Comparison of ENCODE assay signal across 9 mouse cellular contexts in genomic region chr4:107819990-107820719, GRCm38 (mm10). TPM values are rescaled to one million over a fixed set of nuclear protein-coding genes. Genes with fewer than 3 reads are reported as not detected.
A peak's percentile ranks its signal among the peaks of the same experiment; 100 is the strongest.
DNase-seq lines count a peak whose midpoint lies in the region; ATAC-seq lines count a peak whose summit lies in the region.
"Had no signal": no experiment of that assay in that cellular context is flagged by ENCODE, and none has a peak within 500 bp of the region (broad histone marks: within the 10 kb centered on the region; RNA-seq: fewer than 3 reads in every experiment).

No protein-coding gene starts in this region.

- H3K4me3 ChIP-seq in kidney, embryonic 14.5 days (ENCODE audit: low read length) = no peak overlapping the region
- H3K4me3 ChIP-seq in forebrain, embryonic 13.5 days = no peak overlapping the region
- H3K4me3 ChIP-seq in midbrain, embryonic 13.5 days (replicated peaks) = no peak overlapping the region

- WGBS in kidney, embryonic 14.5 days = 47% methylated on average over 16 of the region's 16 CpGs
- 36% methylated on average over 16 of the region's 16 CpGs for WGBS in forebrain, embryonic 13.5 days
- WGBS in midbrain, embryonic 13.5 days = 53% methylated on average over 16 of the region's 16 CpGs

- peaks cover 8% of the 10 kb centered on the region; the same call in 1 of the 2 replicates for H3K4me1 ChIP-seq in kidney, embryonic 14.5 days (ENCODE audit: control insufficient read depth, insufficient read depth, low read length)
- peaks cover 100% of the 10 kb centered on the region for H3K4me1 ChIP-seq in forebrain, embryonic 13.5 days
- peaks cover 95% of the 10 kb centered on the region for H3K4me1 ChIP-seq in midbrain, embryonic 13.5 days (replicated peaks)

- H3K27ac ChIP-seq in kidney, embryonic 14.5 days (ENCODE audit: low read depth, low read length) = no peak overlapping the region
- H3K27ac ChIP-seq in forebrain, embryonic 13.5 days = peak overlapping the region; percentile 90
- peak overlapping the region; percentile 61 for H3K27ac ChIP-seq in midbrain, embryonic 13.5 days

- intact Hi-C loops in heart, postnatal 25 days (cut with DNase I) = no loop called here

- DNase-seq in kidney, postnatal 36 days = no peak
- DNase-seq in MN1 (ENCODE audit: low spot score) = peak; percentile 25
- no peak for DNase-seq in thymus, postnatal 0 days (ENCODE audit: low spot score)
- no peak for DNase-seq in heart, postnatal 25 days (ENCODE audit: low spot score)
- DNase-seq in testis, postnatal 14 days (ENCODE audit: low spot score) = no peak
- DNase-seq: thymus, adult 2 months had no signal

- H3K9ac ChIP-seq in kidney, embryonic 14.5 days (ENCODE audit: low read depth, low read length) = peak overlapping the region; percentile 13; the same call in 1 of the 2 replicates
- H3K9ac ChIP-seq in forebrain, embryonic 13.5 days = peak overlapping the region; percentile 43
- H3K9ac ChIP-seq in midbrain, embryonic 13.5 days (replicated peaks) = peak overlapping the region; percentile 37

- peak; percentile 34; the same call in 1 of the 2 replicates for ATAC-seq in kidney, embryonic 14.5 days (ENCODE audit: low FRiP score, low TSS enrichment)
- peak; percentile 22 for ATAC-seq in forebrain, embryonic 13.5 days
- ATAC-seq in midbrain, embryonic 13.5 days = peak; percentile 5; the same call in 1 of the 2 replicates

- H3K27me3 ChIP-seq in kidney, embryonic 14.5 days (ENCODE audit: control insufficient read depth, insufficient read depth, low read length) = no peaks in the 10 kb centered on the region
- H3K27me3 ChIP-seq in forebrain, embryonic 13.5 days = no peaks in the 10 kb centered on the region
- no peaks in the 10 kb centered on the region for H3K27me3 ChIP-seq in midbrain, embryonic 13.5 days

- H3K36me3 ChIP-seq in kidney, embryonic 14.5 days (ENCODE audit: control insufficient read depth, insufficient read depth, low read length) = no peaks in the 10 kb centered on the region
- peaks cover 28% of the 10 kb centered on the region for H3K36me3 ChIP-seq in forebrain, embryonic 13.5 days (ENCODE audit: poor library complexity, severe bottlenecking)
- H3K36me3 ChIP-seq in midbrain, embryonic 13.5 days = peaks cover 25% of the 10 kb centered on the region

- H3K4me2 ChIP-seq in kidney, embryonic 14.5 days (replicated peaks; ENCODE audit: low read depth, low read length) = no peak overlapping the region
- peak overlapping the region; percentile 36 for H3K4me2 ChIP-seq in forebrain, embryonic 13.5 days
- H3K4me2 ChIP-seq in midbrain, embryonic 13.5 days (replicated peaks) = no peak overlapping the region

- no peaks in the 10 kb centered on the region for H3K9me3 ChIP-seq in kidney, embryonic 14.5 days (ENCODE audit: control insufficient read depth, low read length)
- H3K9me3 ChIP-seq in forebrain, embryonic 13.5 days (replicated peaks) = no peaks in the 10 kb centered on the region
- no peaks in the 10 kb centered on the region for H3K9me3 ChIP-seq in midbrain, embryonic 13.5 days

RNA-seq across cellular contexts. Expression of gene Lrp8, which starts 18.1 kb away (rescaled TPM):
- 3.6 and 4.2 TPM in 2 replicates for polyA plus RNA-seq in kidney, embryonic 14.5 days (2014; fragmentation: Nextera tagmentation; extraction: Ambion mirVana)
- polyA plus RNA-seq in forebrain, embryonic 13.5 days (2015; fragmentation: Nextera tagmentation; extraction: Ambion mirVana) = 37.2 and 42.6 TPM in 2 replicates
- polyA plus RNA-seq in midbrain, embryonic 13.5 days (2015; fragmentation: Nextera tagmentation; extraction: Ambion mirVana) = 39.2 and 50.0 TPM in 2 replicates
- 5.0 and 5.2 TPM in 2 replicates for polyA plus RNA-seq in thymus, postnatal 0 days (2015; fragmentation: Nextera tagmentation; extraction: Ambion mirVana)
- 1 to 10 TPM in 1 of 2 experiments, under 1 TPM in 1; 0.75 to 1.6 TPM for total RNA-seq in heart, postnatal 25 days (2021)

RNA-seq across cellular contexts. Expression of gene Magoh, which starts 59.4 kb away (rescaled TPM):
- polyA plus RNA-seq in kidney, embryonic 14.5 days (2014; fragmentation: Nextera tagmentation; extraction: Ambion mirVana) = 229 and 331 TPM in 2 replicates
- 196 and 224 TPM in 2 replicates for polyA plus RNA-seq in forebrain, embryonic 13.5 days (2015; fragmentation: Nextera tagmentation; extraction: Ambion mirVana)
- polyA plus RNA-seq in midbrain, embryonic 13.5 days (2015; fragmentation: Nextera tagmentation; extraction: Ambion mirVana) = 167 and 169 TPM in 2 replicates
- polyA plus RNA-seq in thymus, postnatal 0 days (2015; fragmentation: Nextera tagmentation; extraction: Ambion mirVana) = 293 and 314 TPM in 2 replicates
- total RNA-seq in heart, postnatal 25 days (2021) = 10 to 100 TPM; 42.2 to 47.8 TPM
